Mouse (Mus musculus) MEL (cell line): ENCODE data around the gene Mrpl24. TPM values are rescaled to one million over a fixed set of nuclear protein-coding genes. Genes with fewer than 3 reads are reported as not detected.
A peak's percentile ranks its signal among the peaks of the same experiment; 100 is the strongest.

Source experiments
- DNase-seq: peaks from one replicate; pipeline ENCODE4 v3.0.0; 2011; ENCODE audit warnings: low read depth, low spot score
- H3K27ac ChIP-seq: 2 replicates; pipeline ENCODE4 v1.5.1; 2012; ENCODE audit warnings: low read depth, mild to moderate bottlenecking, control low read depth, low read length, moderate library complexity; ENCODE audit not compliant: control insufficient read depth
- H3K27me3 ChIP-seq, 2 experiments: fragments of 150-350 bp in 1 of 2; sonication (generic) in 1 of 2; 2 replicates each; pipeline ENCODE4 v1.6.1; 2012; ENCODE audit warnings: low read length in 2 of 2, mild to moderate bottlenecking in 2 of 2, improper control_type of control experiment in 1 of 2, moderate library complexity in 1 of 2; ENCODE audit not compliant: insufficient read depth in 2 of 2, control insufficient read depth in 1 of 2
- H3K36me3 ChIP-seq, 2 experiments: 2 replicates each; pipeline ENCODE4 v1.6.1; 2012 to 2014; ENCODE audit warnings: low read length in 2 of 2, improper control_type of control experiment in 1 of 2, inconsistent platforms in 1 of 2, mild to moderate bottlenecking in 1 of 2; ENCODE audit not compliant: insufficient read depth in 2 of 2, control insufficient read depth in 1 of 2
- H3K4me1 ChIP-seq, 2 experiments: fragments of 150-350 bp in 1 of 2; sonication (generic) in 1 of 2; 2 replicates each; pipeline ENCODE4 v1.6.1; 2012; ENCODE audit warnings: low read length in 2 of 2, improper control_type of control experiment in 1 of 2, mild to moderate bottlenecking in 1 of 2; ENCODE audit not compliant: insufficient read depth in 2 of 2, control insufficient read depth in 1 of 2
- H3K4me3 ChIP-seq, 2 experiments: fragments of 150-350 bp in 1 of 2; sonication (generic) in 1 of 2; 2 replicates each; pipeline ENCODE4 v1.5.1; 2012; ENCODE audit warnings: low read depth in 2 of 2, low read length in 2 of 2, mild to moderate bottlenecking in 2 of 2, moderate library complexity in 2 of 2, control low read depth in 1 of 2, improper control_type of control experiment in 1 of 2; ENCODE audit not compliant: control insufficient read depth in 1 of 2, insufficient read depth in 1 of 2
- H3K79me2 ChIP-seq: 2 replicates; pipeline ENCODE4 v1.6.1; 2012; ENCODE audit warnings: mild to moderate bottlenecking, low read length, moderate library complexity; ENCODE audit not compliant: control insufficient read depth, poor library complexity, insufficient read depth
- H3K9ac ChIP-seq: 2 replicates; pipeline ENCODE4 v1.6.1; 2012; ENCODE audit warnings: low read depth, mild to moderate bottlenecking, control low read depth, low read length, moderate library complexity; ENCODE audit not compliant: control insufficient read depth, poor library complexity, severe bottlenecking
- H3K9me3 ChIP-seq: fragments of 150-350 bp; sonication (generic); replicated peaks from 2 replicates; pipeline ENCODE4 v1.6.1; 2012; ENCODE audit warnings: mild to moderate bottlenecking, low read length, improper control_type of control experiment, moderate library complexity; ENCODE audit not compliant: insufficient read depth
- BHLHE40 ChIP-seq: IDR thresholded peaks from 2 replicates; pipeline ENCODE4 v1.6.1; 2012; ENCODE audit warnings: low read depth, mild to moderate bottlenecking, inconsistent platforms, low read length, improper control_type of control experiment, borderline replicate concordance
- CHD2 ChIP-seq: IDR thresholded peaks from 2 replicates; pipeline ENCODE4 v1.6.1; 2011; ENCODE audit warnings: low read length, improper control_type of control experiment
- CTCF ChIP-seq, 3 experiments: IDR thresholded peaks in 2 of 3; conservative IDR thresholded peaks in 1 of 3; 2 replicates each; pipeline ENCODE4 v1.5.1; 2011 to 2012; ENCODE audit warnings: low read length in 3 of 3, low read depth in 2 of 3, mild to moderate bottlenecking in 2 of 3, improper control_type of control experiment in 1 of 3, inconsistent platforms in 1 of 3, mixed read lengths in 1 of 3, moderate library complexity in 1 of 3; ENCODE audit not compliant: control insufficient read depth in 1 of 3, insufficient read depth in 1 of 3, poor library complexity in 1 of 3, severe bottlenecking in 1 of 3
- ETS1 ChIP-seq: IDR thresholded peaks from 2 replicates; pipeline ENCODE4 v1.6.1; 2012; ENCODE audit warnings: low read depth, mild to moderate bottlenecking, inconsistent platforms, low read length, improper control_type of control experiment, moderate library complexity
- HCFC1 ChIP-seq: IDR thresholded peaks from 2 replicates; pipeline ENCODE4 v1.6.1; 2012; ENCODE audit warnings: low read depth, mild to moderate bottlenecking, inconsistent platforms, low read length, improper control_type of control experiment, moderate library complexity
- KAT2A ChIP-seq: conservative IDR thresholded peaks from 2 replicates; pipeline ENCODE4 v1.6.1; 2012; ENCODE audit warnings: low read depth, low read length, improper control_type of control experiment, inconsistent platforms
- MEF2A ChIP-seq: IDR thresholded peaks from 2 replicates; pipeline ENCODE4 v1.6.1; 2014; ENCODE audit warnings: low read depth, mild to moderate bottlenecking, inconsistent platforms, low read length, improper control_type of control experiment; ENCODE audit not compliant: poor library complexity, insufficient replicate concordance, severe bottlenecking; ENCODE audit errors: extremely low read depth
- MXI1 ChIP-seq: IDR thresholded peaks from 2 replicates; pipeline ENCODE4 v1.6.1; 2011; ENCODE audit warnings: mild to moderate bottlenecking, low read depth, low read length, improper control_type of control experiment
- POLR2AphosphoS5 ChIP-seq: IDR thresholded peaks from 2 replicates; pipeline ENCODE4 v1.6.1; 2012; ENCODE audit warnings: low read depth, borderline replicate concordance, mild to moderate bottlenecking, inconsistent platforms, low read length, moderate library complexity, mixed read lengths
- RAD21 ChIP-seq: IDR thresholded peaks from 2 replicates; pipeline ENCODE4 v1.6.1; 2011; ENCODE audit warnings: mild to moderate bottlenecking, low read depth, low read length, improper control_type of control experiment
- SIN3A ChIP-seq: IDR thresholded peaks from 2 replicates; pipeline ENCODE4 v1.6.1; 2012; ENCODE audit warnings: low read length, improper control_type of control experiment, inconsistent platforms
- SMC3 ChIP-seq: IDR thresholded peaks from 2 replicates; pipeline ENCODE4 v1.6.1; 2011; ENCODE audit warnings: low read depth, low read length, improper control_type of control experiment
- TAL1 ChIP-seq: IDR thresholded peaks from 2 replicates; pipeline ENCODE4 v1.6.1; 2012; ENCODE audit warnings: mild to moderate bottlenecking, inconsistent platforms, low read length, moderate library complexity, mixed read lengths
- TBP ChIP-seq: IDR thresholded peaks from 2 replicates; pipeline ENCODE4 v1.8.0; 2011; ENCODE audit warnings: low read depth, low read length, improper control_type of control experiment
- TCF12 ChIP-seq: IDR thresholded peaks from 2 replicates; pipeline ENCODE4 v1.6.1; 2014; ENCODE audit warnings: low read depth, mild to moderate bottlenecking, inconsistent platforms, low read length, improper control_type of control experiment, moderate library complexity
- UBTF ChIP-seq: IDR thresholded peaks from 2 replicates; pipeline ENCODE4 v1.6.1; 2012; ENCODE audit warnings: low read depth, mild to moderate bottlenecking, inconsistent platforms, low read length, improper control_type of control experiment, moderate library complexity, borderline replicate concordance; ENCODE audit not compliant: insufficient read depth
- USF1 ChIP-seq: IDR thresholded peaks from 2 replicates; pipeline ENCODE4 v1.6.1; 2014; ENCODE audit warnings: low read depth, mild to moderate bottlenecking, inconsistent platforms, low read length, improper control_type of control experiment, moderate library complexity
- ZC3H11A ChIP-seq: IDR thresholded peaks from 2 replicates; pipeline ENCODE4 v1.6.1; 2012; ENCODE audit warnings: low read depth, mild to moderate bottlenecking, inconsistent platforms, low read length, improper control_type of control experiment
- ZKSCAN1 ChIP-seq: IDR thresholded peaks from 2 replicates; pipeline ENCODE4 v1.6.1; 2012; ENCODE audit warnings: low read depth, mild to moderate bottlenecking, inconsistent platforms, low read length, improper control_type of control experiment, moderate library complexity
- ZNF384 ChIP-seq: IDR thresholded peaks from 2 replicates; pipeline ENCODE4 v1.6.1; 2012; ENCODE audit warnings: low read depth, mild to moderate bottlenecking, inconsistent platforms, low read length, improper control_type of control experiment
- polyA plus RNA-seq, 2 experiments: library from polyadenylated mRNA; stranded (reverse) in 1 of 2; unstranded in 1 of 2; fragments of >175 nt in 1 of 2; fragments of >200 nt in 1 of 2; gene quantifications; 2 replicates each; pipeline versions ENCODE4 v1.2.1 to v1.2.4; 2012; ENCODE audit warnings: low replicate concordance in 2 of 2, low read depth in 1 of 2; ENCODE audit not compliant: insufficient read length in 2 of 2, insufficient read depth in 1 of 2, missing spikeins in 1 of 2
- total RNA-seq: library from RNA; depleted of rRNA; stranded (reverse); fragments of 300-350 nt; gene quantifications from 2 replicates; pipeline ENCODE4 v1.2.3, GENCODE M21; 2012

Mrpl24 gene
- total and polyA plus RNA-seq, 3 experiments: 59.5 to 77.3 TPM; not detected in 1

- Histone ChIP-seq H3K9ac (peak overlapping the region; percentile 43), H3K4me1 (peaks cover 0 to 10% of the 10 kb centered on the region in 2 experiments; a peak in 2 of 4 replicates), H3K4me3 (peak overlapping the region; percentile 54 to 55)
These were observed 40.9 kb downstream of the Mrpl24 start for GRCm38 (mm10) chr3:87960191-87960585.

GRCm38 (mm10) chr3:87960586-87961191 is 41.4 kb downstream of the Mrpl24 start:
- H3K4me3 ChIP-seq: peak overlapping the region; percentile 54 to 55
- H3K27ac ChIP-seq: no peak overlapping the region
- H3K36me3 ChIP-seq: no peaks in the 10 kb centered on the region
- TF ChIP-seq HCFC1 (peak; percentile 68), CHD2 (no peak), MEF2A (no peak), UBTF (peak; percentile 88), SMC3 (peak; percentile 94), ZKSCAN1 (no peak), ZNF384 (peak; percentile 47; the same call in 1 of the 2 replicates), TBP (0 out of 2 replicates have a peak, but pooled peaks have one; percentile 25), TCF12 (no peak), SIN3A (peak; percentile 79), RAD21 (peak; percentile 89), ZC3H11A (peak; percentile 79), POLR2AphosphoS5 (no peak), CTCF (IDR thresholded peaks at IDR 0.05 in 2 of 3, conservative IDR thresholded peaks at IDR 0.05 in 1 of 3; ENCODE audit: control insufficient read depth in 1 of 3, insufficient read depth in 1 of 3, low read depth in 2 of 3, low read length in 3 of 3, poor library complexity in 1 of 3, severe bottlenecking in 1 of 3) (peak in 2 of 3 experiments; percentile 73 to 93; a peak in 5 of 6 replicates), USF1 (no peak)
- H3K9me3 ChIP-seq: no peaks in the 10 kb centered on the region
- peaks cover 0 to 10% of the 10 kb centered on the region in 2 experiments; a peak in 2 of 4 replicates for H3K4me1 ChIP-seq
- DNase-seq: peak; percentile 93
- peak overlapping the region; percentile 43 for H3K9ac ChIP-seq
- H3K79me2 ChIP-seq: no peaks in the 10 kb centered on the region
- H3K27me3 ChIP-seq: no peaks in the 10 kb centered on the region; a peak in 2 of 4 replicates

More at GRCm38 (mm10) chr3:87960191-87960585, 40.9 kb downstream of the Mrpl24 start:
- TF ChIP-seq UBTF (no peak), POLR2AphosphoS5 (no peak), KAT2A (no peak), MXI1 (no peak), ZNF384 (no peak), ETS1 (no peak), ZC3H11A (no peak), TAL1 (no peak), BHLHE40 (no peak), USF1 (no peak), TCF12 (no peak), TBP (no peak)
- TF ChIP-seq, all 39 proteins: peak for 0
- peak; percentile 27 for DNase-seq
- H3K27ac ChIP-seq: no peak overlapping the region
- H3K9me3 ChIP-seq: no peaks in the 10 kb centered on the region
- H3K79me2 ChIP-seq: no peaks in the 10 kb centered on the region
- no peaks in the 10 kb centered on the region for H3K36me3 ChIP-seq
- H3K27me3 ChIP-seq: no peaks in the 10 kb centered on the region; a peak in 1 of 4 replicates
